Mouse (Mus musculus) intestine, embryonic 15.5 days (tissue): ENCODE data around the gene Hipk1. TPM values are rescaled to one million over a fixed set of nuclear protein-coding genes. Genes with fewer than 3 reads are reported as not detected.
"Not testable (repeated sequence)": the region's sequence is repeated elsewhere in the genome, so short reads cannot be mapped to it uniquely, and the experiment has no call there.

Experiments
- ATAC-seq: fragments of 200-750 bp; cut with Nextera tagmentation; 2 replicates; pipeline ENCODE4 v1.8.0; 2017; ENCODE audit warnings: moderate TSS enrichment, moderate library complexity
- H3K27ac ChIP-seq: fragments of 300-500 bp; sonication (generic); 2 replicates; pipeline ENCODE4 v1.5.1; 2015; ENCODE audit warnings: mild to moderate bottlenecking, inconsistent platforms
- H3K27me3 ChIP-seq: fragments of 300-500 bp; sonication (generic); replicated peaks from 2 replicates; pipeline ENCODE4 v1.6.1; 2015; ENCODE audit warnings: inconsistent platforms
- H3K36me3 ChIP-seq: fragments of 300-500 bp; sonication (generic); 2 replicates; pipeline ENCODE4 v1.6.1; 2015; ENCODE audit warnings: inconsistent platforms
- H3K4me1 ChIP-seq: fragments of 300-500 bp; sonication (generic); replicated peaks from 2 replicates; pipeline ENCODE4 v1.6.1; 2015; ENCODE audit warnings: inconsistent platforms
- H3K4me2 ChIP-seq: fragments of 300-500 bp; sonication (generic); replicated peaks from 2 replicates; pipeline ENCODE4 v1.6.1; 2015; ENCODE audit warnings: mild to moderate bottlenecking, inconsistent platforms
- H3K4me3 ChIP-seq: fragments of 300-500 bp; sonication (generic); replicated peaks from 2 replicates; pipeline ENCODE4 v1.5.1; 2015; ENCODE audit warnings: inconsistent platforms
- H3K9ac ChIP-seq: fragments of 300-500 bp; sonication (generic); 2 replicates; pipeline ENCODE4 v1.6.1; 2015; ENCODE audit warnings: inconsistent platforms
- H3K9me3 ChIP-seq: fragments of 300-500 bp; sonication (generic); 2 replicates; pipeline ENCODE4 v1.6.1; 2016; ENCODE audit warnings: inconsistent platforms
- WGBS: fragments of 180-500 bp; shearing (Covaris S2); methylation state at CpG from one replicate; pipeline ENCODE4 v1.1.7; 2015; 5-methylcytosine and 5-hydroxymethylcytosine counted together
- polyA plus RNA-seq: library from polyadenylated mRNA; unstranded; fragments of >200 nt; fragmentation: Nextera tagmentation; extraction: Ambion mirVana; gene quantifications from 2 replicates; pipeline ENCODE4 v1.2.1, GENCODE M21; 2015

The Hipk1 gene
- polyA plus RNA-seq, 1 experiment from 2014 or later = 8.7 TPM

GRCm38 (mm10) chr3:103827548-103827947, 36.2 kb upstream of the Hipk1 start:
- ATAC-seq = no peak
- Histone ChIP-seq H3K4me3 (no peak overlapping the region), H3K4me1 (no peaks in the 10 kb centered on the region), H3K9ac (no peak overlapping the region), H3K36me3 (no peaks in the 10 kb centered on the region), H3K9me3 (no peaks in the 10 kb centered on the region), H3K27ac (no peak overlapping the region), H3K27me3 (no peaks in the 10 kb centered on the region), H3K4me2 (no peak overlapping the region)

GRCm38 (mm10) chr3:103810967-103811366, 19.6 kb upstream of the Hipk1 start:
- no peak overlapping the region for H3K9ac ChIP-seq
- no peak overlapping the region for H3K27ac ChIP-seq
- no peaks in the 10 kb centered on the region for H3K9me3 ChIP-seq
- ATAC-seq = no peak
- H3K4me2 ChIP-seq = no peak overlapping the region
- H3K36me3 ChIP-seq = peaks cover 4% of the 10 kb centered on the region; the same call in 1 of the 2 replicates
- H3K27me3 ChIP-seq = no peaks in the 10 kb centered on the region
- 0 out of 2 replicates have a peak, but pooled peaks cover 3% of the 10 kb centered on the region for H3K4me1 ChIP-seq
- H3K4me3 ChIP-seq = no peak overlapping the region
- WGBS = 82% methylated on average over 6 of the region's 6 CpGs

GRCm38 (mm10) chr3:103809799-103810150, 18.4 kb upstream of the Hipk1 start:
- 2% methylated on average over 14 of the region's 14 CpGs for WGBS
- Histone ChIP-seq H3K4me2 (peak overlapping the region; percentile 55), H3K27ac (peak overlapping the region; percentile 94), H3K36me3 (no peaks in the 10 kb centered on the region), H3K9me3 (no peaks in the 10 kb centered on the region), H3K9ac (peak overlapping the region; percentile 84), H3K4me1 (0 out of 2 replicates have a peak, but pooled peaks cover 3% of the 10 kb centered on the region), H3K4me3 (peak overlapping the region; percentile 73), H3K27me3 (no peaks in the 10 kb centered on the region)
- ATAC-seq = peak; percentile 64

GRCm38 (mm10) chr3:103808891-103809798, 17.8 kb upstream of the Hipk1 start, which contains the start of the genes Dclre1b, Ap4b1 and Gm43064:
Gene Dclre1b, minus strand, starts transcription at chr3:103809444.
Gene Ap4b1, plus strand, starts transcription at chr3:103809520.
Gene Gm43064, plus strand, starts transcription at chr3:103809573.
- Histone ChIP-seq H3K36me3 (0 out of 2 replicates have a peak, but pooled peaks cover 4% of the 10 kb centered on the region), H3K9ac (peak within 1 kb of the TSS; percentile 84), H3K4me3 (peak within 1 kb of the TSS; percentile 73), H3K27ac (peak within 1 kb of the TSS; percentile 94), H3K9me3 (no peaks in the 10 kb centered on the region), H3K4me2 (peak within 1 kb of the TSS; percentile 73), H3K27me3 (no peaks in the 10 kb centered on the region), H3K4me1 (0 out of 2 replicates have a peak, but pooled peaks cover 3% of the 10 kb centered on the region)
- under 1% methylated on average over 69 of the region's 70 CpGs for WGBS
- ATAC-seq = peak; percentile 98

- no peak overlapping the region for H3K9ac ChIP-seq
- H3K27me3 ChIP-seq = no peaks in the 10 kb centered on the region
- peaks cover 11% of the 10 kb centered on the region for H3K4me1 ChIP-seq
- peaks cover 13% of the 10 kb centered on the region; the same call in 1 of the 2 replicates for H3K36me3 ChIP-seq
- H3K27ac ChIP-seq = no peak overlapping the region
- no peak overlapping the region for H3K4me2 ChIP-seq
- H3K4me3 ChIP-seq = no peak overlapping the region
- no peak for ATAC-seq
- no peaks in the 10 kb centered on the region for H3K9me3 ChIP-seq
- 88% methylated on average over 1 of the region's 1 CpGs for WGBS
Observed at GRCm38 (mm10) chr3:103805671-103806070, 14.3 kb upstream of the Hipk1 start.

GRCm38 (mm10) chr3:103802861-103803260, 11.5 kb upstream of the Hipk1 start:
- H3K9ac ChIP-seq = no peak overlapping the region
- peaks cover 8% of the 10 kb centered on the region for H3K4me1 ChIP-seq
- peaks cover 13% of the 10 kb centered on the region; the same call in 1 of the 2 replicates for H3K36me3 ChIP-seq
- H3K4me2 ChIP-seq = no peak overlapping the region
- 84% methylated on average over 8 of the region's 8 CpGs for WGBS
- H3K4me3 ChIP-seq = no peak overlapping the region
- ATAC-seq = no peak
- H3K27me3 ChIP-seq = no peaks in the 10 kb centered on the region; the same call in 1 of the 2 replicates
- H3K9me3 ChIP-seq = no peaks in the 10 kb centered on the region
- no peak overlapping the region; the same call in 1 of the 2 replicates for H3K27ac ChIP-seq

- no peaks in the 10 kb centered on the region for H3K9me3 ChIP-seq
- WGBS = 55% methylated on average over 10 of the region's 10 CpGs
- H3K9ac ChIP-seq = no peak overlapping the region
- peaks cover 13% of the 10 kb centered on the region; the same call in 1 of the 2 replicates for H3K36me3 ChIP-seq
- H3K4me3 ChIP-seq = no peak overlapping the region
- peak; percentile 92 for ATAC-seq
- H3K4me1 ChIP-seq = peaks cover 8% of the 10 kb centered on the region
- peak overlapping the region; percentile 9; the same call in 1 of the 2 replicates for H3K4me2 ChIP-seq
- peak overlapping the region; percentile 56 for H3K27ac ChIP-seq
- no peaks in the 10 kb centered on the region; the same call in 1 of the 2 replicates for H3K27me3 ChIP-seq
Observed at GRCm38 (mm10) chr3:103801631-103802531, 10.5 kb upstream of the Hipk1 start.

GRCm38 (mm10) chr3:103799507-103799906, 8.1 kb upstream of the Hipk1 start:
- no peak overlapping the region for H3K4me2 ChIP-seq
- peaks cover 12% of the 10 kb centered on the region; the same call in 1 of the 2 replicates for H3K36me3 ChIP-seq
- WGBS = 69% methylated on average over 2 of the region's 2 CpGs
- H3K4me1 ChIP-seq = peaks cover 8% of the 10 kb centered on the region
- no peak overlapping the region for H3K9ac ChIP-seq
- no peaks in the 10 kb centered on the region for H3K9me3 ChIP-seq
- H3K27me3 ChIP-seq = no peaks in the 10 kb centered on the region; the same call in 1 of the 2 replicates
- ATAC-seq = peak; percentile 43; the same call in 1 of the 2 replicates
- H3K4me3 ChIP-seq = no peak overlapping the region
- H3K27ac ChIP-seq = no peak overlapping the region

GRCm38 (mm10) chr3:103796389-103796788, 5.0 kb upstream of the Hipk1 start:
- no peak for ATAC-seq
- no peak overlapping the region for H3K27ac ChIP-seq

GRCm38 (mm10) chr3:103792566-103792965, 1.2 kb upstream of the Hipk1 start:
- Histone ChIP-seq H3K36me3 (no peaks in the 10 kb centered on the region), H3K27me3 (no peaks in the 10 kb centered on the region), H3K4me1 (no peaks in the 10 kb centered on the region), H3K27ac (no peak overlapping the region), H3K9ac (no peak overlapping the region), H3K4me2 (no peak overlapping the region), H3K4me3 (no peak overlapping the region), H3K9me3 (no peaks in the 10 kb centered on the region)
- ATAC-seq = no peak
- WGBS = 70% methylated on average over 1 of the region's 1 CpGs

More at GRCm38 (mm10) chr3:103796389-103796788, 5.0 kb upstream of the Hipk1 start:
- H3K9me3 ChIP-seq = no peaks in the 10 kb centered on the region
- no peaks in the 10 kb centered on the region for H3K4me1 ChIP-seq
- WGBS = 63% methylated on average over 2 of the region's 2 CpGs
- H3K4me3 ChIP-seq = no peak overlapping the region
- H3K9ac ChIP-seq = no peak overlapping the region
- H3K27me3 ChIP-seq = no peaks in the 10 kb centered on the region; the same call in 1 of the 2 replicates
- H3K4me2 ChIP-seq = no peak overlapping the region
- no peaks in the 10 kb centered on the region for H3K36me3 ChIP-seq

- H3K27ac ChIP-seq, H3K27me3 ChIP-seq, H3K36me3 ChIP-seq, H3K9ac ChIP-seq, H3K4me3 ChIP-seq, H3K4me1 ChIP-seq, H3K9me3 ChIP-seq, ATAC-seq: not testable (repeated sequence)
- H3K4me2 ChIP-seq = peak overlapping the region; percentile 69
- 79% methylated on average over 5 of the region's 5 CpGs for WGBS
Observed at GRCm38 (mm10) chr3:103792111-103792406, 696 bp upstream of the Hipk1 start.
